Mouse (Mus musculus) lung, postnatal 25 days (tissue): ENCODE measurements at regions not wholly inside any gene's neighbourhood (a gene's known extent, or its start where the extent isn't known, plus 50 kb on each side); places are given as distances from the start of the nearest gene placed in this dataset.
A peak's percentile ranks its signal among the peaks of the same experiment; 100 is the strongest.

Experiments used
- DNase-seq: peaks from one replicate; pipeline ENCODE4 v3.0.0; 2022; ENCODE audit warnings: low spot score

DNA sequence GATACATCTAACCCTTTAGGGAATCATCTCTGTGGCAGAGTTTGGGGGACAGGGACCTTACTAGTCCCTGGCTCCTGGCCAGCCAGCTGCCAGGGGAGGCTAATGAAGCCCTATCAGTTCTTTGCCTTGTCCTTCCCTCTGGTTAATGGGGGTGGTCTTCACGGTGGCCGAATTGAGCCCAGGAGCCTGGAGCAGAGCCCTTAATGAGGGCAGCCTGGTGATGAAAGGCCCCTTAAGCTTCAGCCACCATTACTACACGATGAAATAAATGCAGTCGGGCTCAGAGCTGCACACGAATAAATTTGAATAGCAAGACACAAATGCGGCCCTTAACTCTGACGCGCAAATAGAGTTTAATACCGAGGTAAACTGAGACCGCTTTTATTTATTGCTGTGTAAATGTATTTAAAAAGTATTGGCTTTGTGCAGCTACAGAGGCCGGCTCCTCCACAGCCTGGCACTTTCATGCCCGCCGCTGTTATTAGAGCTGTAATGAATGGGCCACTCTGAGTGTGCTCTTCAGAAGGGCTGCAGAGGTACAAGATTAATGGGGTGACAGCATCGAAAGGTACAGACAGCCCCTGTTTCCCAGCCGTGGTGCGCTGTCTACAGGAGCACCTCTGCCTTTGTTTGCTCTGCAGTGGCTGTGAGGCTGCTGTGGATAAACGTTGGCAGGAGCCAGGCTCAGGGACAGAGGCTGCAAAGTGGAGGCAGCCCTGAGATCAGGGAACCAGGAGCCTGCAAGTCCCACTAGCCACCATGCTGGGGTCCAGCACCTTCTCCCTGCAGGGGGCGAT, 335.2 kb upstream of the Zmiz1 start:
- no peak for DNase-seq

DNA sequence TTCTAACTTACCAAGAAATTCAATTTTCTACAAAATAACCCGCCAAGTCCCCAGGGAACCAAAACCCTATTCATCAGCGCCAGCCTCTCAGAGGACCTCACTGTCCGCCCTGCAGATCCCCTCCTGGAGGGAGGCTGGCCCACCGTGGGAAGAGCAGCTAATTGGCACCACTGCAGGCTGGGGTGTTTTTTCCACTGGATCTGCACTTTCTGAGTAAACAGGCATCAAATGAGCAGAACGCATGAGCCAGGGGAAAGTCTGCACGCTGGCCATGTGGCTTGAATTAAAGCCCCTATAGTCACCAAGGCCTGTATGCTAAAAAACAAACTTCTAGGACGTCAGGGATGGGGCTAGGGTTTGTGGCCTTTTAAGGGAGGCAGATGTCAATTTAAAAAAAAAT, 332.4 kb upstream of the Zmiz1 start:
- DNase-seq, result no peak

DNA sequence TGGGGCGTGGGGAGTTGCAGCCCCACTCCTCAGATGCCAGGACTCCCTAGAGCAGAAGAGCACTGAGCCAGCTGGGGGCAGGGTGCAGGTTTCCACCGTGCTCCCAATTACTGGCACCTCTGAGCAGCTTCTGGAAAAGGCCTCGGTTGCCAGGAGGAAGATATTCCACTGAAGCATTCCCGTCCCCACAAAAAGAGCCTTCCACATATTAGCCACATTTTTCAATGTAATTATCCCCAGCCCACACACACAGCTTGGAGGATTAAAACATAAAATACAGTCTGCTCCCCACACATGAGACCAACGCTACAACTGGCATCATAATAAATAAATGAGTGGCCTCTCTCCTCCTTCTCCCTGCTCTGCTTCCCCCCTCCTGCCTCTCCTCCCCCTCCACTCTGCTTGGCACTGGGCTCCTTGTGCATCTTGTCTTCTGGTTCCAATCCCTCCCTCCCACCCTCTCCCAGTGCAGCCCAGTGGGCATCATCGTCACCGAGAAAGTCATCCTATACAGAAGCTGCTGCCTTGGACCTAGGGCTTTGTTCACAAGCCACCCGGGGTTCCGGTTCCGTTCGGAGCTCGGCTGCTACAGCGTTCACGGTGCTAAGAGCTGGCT, 331.3 kb upstream of the Zmiz1 start:
- no peak for DNase-seq

DNA sequence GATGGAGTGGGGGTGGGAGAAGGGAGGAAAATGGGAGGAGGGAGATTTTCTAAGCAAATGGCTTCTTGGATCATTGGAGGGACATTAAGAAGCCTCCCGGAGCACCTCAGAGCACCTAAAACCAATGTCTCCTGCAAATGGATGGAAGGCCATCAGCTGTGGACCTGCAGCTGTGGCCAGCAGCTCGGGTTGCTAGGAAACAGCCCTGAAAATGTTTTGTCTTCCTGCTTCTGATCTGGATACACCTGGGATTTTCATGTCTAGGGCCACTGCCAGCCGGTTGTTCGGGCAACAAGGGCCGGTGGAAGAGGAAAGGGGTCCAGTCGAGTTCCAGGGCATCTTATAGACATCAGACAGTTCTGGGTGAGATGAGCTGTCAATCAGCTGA, 330.8 kb upstream of the Zmiz1 start:
- DNase-seq, result no peak

DNA sequence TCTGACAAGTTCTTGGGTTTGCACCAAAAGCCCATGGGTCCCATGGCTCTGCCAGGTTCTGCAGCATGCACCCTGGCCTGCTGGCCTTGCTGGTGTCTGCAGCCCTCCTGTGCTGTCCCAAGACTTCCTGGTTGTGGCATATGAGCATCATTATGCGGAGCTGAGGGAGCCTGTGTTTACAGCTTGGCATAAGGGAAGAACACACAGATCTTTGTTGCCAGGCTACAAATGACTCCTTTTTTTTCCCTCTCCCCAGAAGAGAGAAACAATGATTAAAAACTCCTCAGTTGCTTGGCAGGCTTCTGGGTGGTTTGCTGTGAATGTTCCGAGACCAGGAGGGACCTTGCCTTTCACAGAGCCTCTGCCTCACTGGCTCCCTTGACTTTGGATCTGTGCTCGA, 323.6 kb upstream of the Zmiz1 start:
- DNase-seq, result no peak

DNA sequence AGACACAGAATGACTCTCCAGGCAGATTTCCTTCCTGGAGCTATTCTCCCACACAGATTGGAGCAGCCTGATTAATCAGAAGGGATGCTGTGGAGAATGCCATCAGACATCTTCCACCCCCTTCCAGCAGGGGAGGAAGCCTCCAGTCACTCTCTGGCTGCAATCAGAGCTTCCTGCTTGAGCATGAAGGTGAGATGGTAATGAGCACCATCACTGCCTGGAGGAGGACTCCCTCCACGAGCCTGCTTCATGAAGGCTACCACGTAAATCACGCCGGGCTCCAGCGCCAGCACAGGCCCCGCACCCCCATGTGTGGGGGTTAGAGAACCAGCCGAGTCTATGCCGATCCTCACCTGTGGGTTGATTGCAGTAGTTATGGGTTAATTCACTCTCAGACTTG, 321.7 kb upstream of the Zmiz1 start:
- no peak for DNase-seq

DNA sequence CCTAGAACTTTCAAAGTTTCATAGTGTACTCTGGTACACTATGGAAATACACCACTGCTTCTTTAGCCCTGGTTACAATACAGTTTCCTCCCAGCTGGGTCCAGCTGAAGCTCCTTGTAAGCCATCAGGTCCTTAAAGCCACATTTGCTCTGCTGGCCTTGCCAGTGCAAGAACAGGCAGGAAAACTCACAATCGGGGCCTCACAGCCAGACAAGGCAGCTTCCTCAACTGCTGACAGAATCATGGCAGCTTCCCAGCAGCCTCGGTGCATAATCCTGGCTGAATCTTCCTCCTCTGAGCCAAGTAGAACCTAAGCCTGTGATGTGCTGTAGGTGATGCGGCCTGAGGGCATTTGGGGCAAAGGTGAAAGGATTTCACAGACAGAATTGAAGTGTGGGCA, 320.5 kb upstream of the Zmiz1 start:
- DNase-seq, result peak; percentile 49

DNA sequence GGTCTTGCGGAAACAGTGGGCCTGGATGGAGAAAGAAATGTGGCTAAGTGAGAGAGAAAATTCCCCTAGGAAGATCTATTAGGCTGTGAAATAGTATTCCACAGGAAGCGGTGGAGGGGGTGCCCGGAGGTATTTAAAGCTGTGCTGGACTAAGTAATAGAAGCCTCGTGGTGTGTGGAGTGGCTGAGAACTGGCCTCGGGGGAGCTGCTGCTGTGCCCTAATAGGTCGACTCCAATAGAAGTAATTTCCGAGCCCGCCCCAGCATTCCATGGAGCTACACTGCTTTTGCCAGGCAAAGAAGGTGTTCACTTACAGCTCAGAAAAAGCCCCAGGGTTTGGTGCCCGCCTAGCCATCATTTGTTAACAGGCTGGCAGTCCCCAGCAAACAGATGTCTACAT, 317.1 kb upstream of the Zmiz1 start:
- no peak for DNase-seq

DNA sequence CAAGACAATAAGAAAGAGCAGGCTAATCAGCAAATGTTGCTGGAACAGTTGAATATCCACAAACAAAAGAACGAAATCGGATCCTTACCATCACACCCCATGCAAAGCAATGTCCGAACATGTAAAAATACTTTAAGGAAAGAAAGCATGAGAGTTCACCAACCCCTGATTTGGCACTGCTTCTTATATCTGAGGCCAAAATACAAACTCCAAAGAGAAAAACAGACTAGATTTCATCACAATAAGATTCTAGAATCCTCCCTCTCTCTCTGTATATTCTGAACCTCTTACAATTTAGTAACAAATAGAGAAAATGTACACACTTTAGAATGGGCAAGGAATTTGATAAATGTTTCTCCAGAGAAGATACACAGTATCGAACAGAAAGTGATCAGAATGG, 315.9 kb upstream of the Zmiz1 start:
- no peak for DNase-seq

DNA sequence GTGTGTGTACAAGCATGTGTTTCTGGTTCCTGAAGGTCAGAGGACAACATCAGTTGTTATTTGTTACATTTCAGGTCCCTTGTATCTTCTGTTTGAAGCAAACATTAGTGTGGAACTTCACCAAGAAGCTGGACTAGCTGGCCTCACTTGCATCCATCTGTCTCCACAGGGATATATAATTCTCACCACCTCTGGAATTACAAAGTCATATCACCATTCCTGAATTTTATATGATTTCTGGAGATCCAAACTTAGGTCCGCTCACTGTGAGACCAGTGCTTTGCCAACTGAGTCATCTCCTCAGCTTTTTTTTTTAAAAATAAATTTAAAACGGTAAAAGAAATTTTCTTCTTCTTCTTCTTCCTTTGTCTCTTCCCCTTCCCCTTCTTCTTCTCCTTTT, 311.3 kb upstream of the Zmiz1 start:
- no peak for DNase-seq

DNA sequence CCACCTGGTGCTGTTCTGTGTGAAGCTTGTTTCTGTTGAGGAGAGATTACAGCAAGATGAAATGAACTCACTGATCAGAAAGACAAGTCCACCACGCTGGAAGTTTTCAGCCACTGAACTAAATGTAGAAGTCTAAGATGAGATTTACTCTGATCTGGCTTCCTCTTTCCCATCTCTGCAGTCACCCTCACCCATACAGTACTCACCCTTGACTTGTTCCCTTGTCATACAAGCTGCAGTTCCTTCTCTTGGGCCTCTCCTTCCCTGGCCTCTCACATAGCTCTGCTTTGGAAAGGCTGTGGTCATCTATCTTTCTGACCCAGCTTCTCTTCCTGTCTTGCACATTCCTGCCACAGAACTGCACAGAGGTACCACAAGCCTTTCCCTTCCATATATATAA, 308.0 kb upstream of the Zmiz1 start:
- no peak for DNase-seq

DNA sequence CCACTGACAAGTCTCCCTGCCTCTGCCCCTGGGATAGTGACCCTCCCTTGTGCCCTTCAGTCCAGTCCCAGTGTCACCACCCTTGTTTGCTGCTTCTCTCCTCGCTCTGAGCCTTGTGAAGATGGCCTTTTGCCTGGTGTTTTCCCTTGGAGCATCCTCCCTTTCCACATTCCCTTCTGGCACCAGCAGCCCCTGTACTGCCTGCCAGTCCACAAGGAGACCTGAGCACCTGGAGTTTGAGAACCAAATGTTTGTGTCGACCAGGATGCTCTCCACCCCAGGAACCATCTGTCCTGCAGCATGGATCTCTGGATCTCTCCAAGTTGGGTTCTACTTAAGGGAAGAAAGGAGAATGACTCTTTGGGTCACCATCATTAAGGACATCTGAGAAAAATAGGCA, 307.5 kb upstream of the Zmiz1 start:
- DNase-seq, result no peak

DNA sequence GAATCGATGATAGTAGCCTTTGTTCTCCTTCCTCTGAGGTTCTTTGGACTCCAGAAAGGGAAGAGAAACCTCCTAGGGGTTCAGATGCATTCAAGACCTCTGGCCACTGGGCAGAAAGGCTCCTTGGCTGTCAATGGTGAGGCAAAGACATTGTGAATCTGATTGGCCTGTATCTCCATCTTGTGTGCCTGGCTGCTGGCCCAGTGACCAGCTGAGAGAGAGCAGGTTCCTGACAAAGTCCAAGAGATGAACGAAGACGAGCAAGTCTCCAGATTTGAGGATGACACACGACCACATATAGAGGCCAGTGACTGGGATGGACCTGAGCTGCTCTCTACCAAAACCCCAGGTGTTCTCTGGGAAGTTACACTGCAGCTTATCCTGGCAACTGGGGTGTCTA, 305.4 kb upstream of the Zmiz1 start:
- DNase-seq, result no peak

DNA sequence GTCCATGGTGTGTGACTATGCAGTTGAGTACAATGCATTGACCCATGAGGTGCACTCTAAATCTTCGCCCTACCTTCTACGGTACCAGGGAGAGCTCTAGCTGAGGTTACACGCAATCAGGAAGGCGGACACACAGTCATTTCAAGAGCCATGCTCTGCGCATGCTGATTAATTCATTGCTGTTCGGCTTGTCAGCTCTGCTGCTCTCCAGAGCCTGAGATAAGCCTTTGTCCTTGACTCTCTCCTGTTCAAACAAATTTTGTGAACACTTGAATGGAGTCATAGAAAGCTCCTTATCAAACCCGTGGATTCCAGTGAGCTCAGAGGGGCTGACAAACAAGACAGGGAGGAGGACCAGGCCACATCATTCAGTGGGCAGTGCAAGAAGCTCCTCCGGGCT, 304.8 kb upstream of the Zmiz1 start:
- no peak for DNase-seq

DNA sequence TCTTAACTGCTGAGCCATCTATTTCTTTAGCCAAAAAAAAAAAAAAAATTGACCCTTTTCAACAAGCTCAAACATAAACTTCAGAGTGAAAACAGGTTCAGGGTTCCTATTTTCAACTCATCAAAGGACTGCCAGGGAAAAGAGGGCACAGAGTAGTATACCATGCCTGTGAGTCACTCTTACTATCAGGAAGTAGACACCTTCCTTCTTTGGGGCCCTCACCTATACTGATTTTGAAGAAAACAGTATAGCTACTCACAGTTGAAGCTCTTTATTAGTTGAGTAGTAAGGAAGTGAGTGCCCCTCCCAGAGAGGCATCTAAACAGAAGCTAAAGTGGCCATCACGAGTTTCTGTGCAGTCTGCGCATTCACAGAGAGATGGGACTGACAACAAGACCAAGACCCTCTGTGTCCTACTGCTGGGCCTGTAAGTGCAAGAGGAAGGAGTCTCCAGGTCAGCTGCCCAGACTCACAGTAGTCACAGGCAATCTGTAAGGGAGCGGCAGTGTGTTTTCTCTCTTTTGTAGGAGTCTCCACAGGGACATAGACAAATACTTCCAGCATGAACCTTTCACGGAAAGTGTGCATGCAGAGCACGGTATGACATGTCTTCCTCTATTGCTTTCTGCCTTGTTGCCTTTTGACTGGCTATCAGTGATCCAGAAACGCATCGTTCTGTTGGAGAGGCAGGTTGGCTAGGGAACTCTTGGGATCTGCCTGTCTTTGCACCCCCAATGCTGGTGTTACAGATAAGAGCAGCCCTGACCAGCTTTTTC, 303.8 kb upstream of the Zmiz1 start:
- DNase-seq, result no peak

DNA sequence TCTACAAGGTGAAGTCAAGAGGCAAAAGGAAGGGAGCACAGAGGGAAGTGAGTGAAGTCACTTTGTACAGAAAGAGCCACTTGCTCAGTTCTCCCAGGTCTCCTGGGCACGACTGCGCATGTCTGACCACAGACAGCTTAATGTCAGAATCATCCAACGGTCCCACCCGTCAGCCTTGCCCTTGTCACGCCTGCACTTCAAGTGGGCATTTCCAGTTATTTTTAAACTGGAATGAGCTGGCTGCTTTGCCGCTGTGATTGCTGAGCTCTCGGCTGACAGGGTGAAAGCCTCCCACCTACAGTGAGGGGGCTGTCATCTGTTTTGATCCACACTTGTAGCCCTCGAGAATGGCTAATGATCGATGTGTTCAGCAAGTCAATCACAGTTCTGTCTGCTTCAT, 302.8 kb upstream of the Zmiz1 start:
- no peak for DNase-seq

DNA sequence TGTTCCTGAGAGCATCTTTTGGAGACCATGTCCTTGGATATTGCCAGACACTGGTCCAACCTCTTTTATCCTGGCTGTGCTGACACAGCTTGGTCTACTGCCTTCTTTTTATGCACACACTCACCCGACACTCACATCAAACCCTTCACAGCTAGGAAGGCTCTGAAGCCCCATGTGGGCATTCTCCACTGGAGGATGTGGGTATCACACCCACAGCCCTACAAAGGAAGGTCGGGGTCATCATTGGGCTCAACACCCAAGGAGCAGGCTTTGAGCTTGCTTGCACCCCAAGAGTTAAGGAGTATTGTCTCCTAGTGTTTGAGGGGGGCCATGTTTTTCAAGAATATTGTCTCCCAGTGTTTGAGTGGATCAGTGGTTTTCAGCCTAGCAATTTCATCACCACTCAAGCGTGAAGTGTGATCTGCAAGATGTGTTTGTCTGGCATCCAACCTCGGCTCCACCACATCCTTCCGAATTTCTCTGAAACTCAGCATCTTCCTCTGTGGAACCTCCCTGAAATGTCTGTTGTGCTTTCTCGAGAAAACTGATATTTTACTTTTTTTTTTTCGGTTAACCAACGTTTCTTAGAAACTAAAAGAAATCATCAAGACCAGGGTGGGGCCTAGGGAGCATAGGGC, 297.2 kb upstream of the Zmiz1 start:
- no peak for DNase-seq

DNA sequence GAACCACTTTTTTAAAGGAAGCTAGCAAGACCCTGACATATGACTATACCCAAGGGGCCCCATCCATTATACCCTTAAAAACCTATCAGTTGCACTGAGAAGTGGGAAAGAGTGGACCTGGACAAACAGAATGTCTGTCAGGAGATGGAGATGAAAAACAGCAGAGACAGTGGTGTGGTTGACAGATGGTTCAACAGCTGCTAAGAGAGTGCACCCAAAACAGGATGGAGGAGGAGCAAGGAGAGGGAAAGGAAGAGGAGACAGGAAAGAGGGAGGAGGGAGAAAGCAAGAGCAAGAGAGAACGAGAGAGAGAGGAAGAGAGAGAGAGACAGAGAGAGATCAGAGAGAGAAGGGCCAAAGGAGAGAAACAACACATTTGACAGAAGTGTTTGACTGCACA, 292.8 kb upstream of the Zmiz1 start:
- DNase-seq, result no peak

DNA sequence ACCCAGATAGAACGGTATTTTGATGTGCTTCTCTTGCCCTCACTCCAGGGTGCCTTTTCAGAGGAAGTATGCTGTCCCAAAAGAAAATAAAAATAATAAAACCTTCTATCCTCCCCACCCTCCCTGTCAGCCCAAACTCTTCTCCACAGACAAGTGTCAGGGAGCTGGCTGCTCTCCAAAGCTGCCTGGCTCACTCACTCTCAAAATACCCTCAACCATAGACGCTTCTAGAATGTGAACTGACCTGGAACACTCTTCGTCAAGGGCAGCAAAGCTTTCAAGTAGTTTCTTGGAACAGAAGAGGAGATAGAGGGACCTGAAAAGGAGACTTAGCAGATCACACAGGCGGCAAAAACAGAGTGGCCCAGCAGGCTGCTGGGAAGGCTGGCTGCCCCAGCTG, 291.4 kb upstream of the Zmiz1 start:
- DNase-seq, result peak; percentile 9

DNA sequence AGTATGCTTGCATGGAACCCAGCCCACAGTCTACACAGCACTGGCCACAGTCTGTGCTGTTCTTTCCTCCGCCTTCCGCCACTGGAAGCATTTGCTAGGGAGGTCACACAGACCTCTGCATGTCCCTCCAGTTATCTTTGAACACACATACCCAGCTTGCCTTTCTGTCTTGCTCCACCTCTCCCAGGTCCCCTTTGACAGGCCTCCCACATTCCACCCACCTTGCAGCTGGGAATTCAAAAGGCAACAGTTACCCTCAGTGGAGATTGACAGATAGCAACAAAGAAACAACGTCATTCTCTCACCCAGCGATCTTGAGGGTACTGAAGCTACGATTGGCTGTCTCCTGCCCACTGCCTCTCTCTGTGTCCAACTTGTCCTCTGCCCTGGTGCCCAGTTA, 290.7 kb upstream of the Zmiz1 start:
- DNase-seq, result no peak

DNA sequence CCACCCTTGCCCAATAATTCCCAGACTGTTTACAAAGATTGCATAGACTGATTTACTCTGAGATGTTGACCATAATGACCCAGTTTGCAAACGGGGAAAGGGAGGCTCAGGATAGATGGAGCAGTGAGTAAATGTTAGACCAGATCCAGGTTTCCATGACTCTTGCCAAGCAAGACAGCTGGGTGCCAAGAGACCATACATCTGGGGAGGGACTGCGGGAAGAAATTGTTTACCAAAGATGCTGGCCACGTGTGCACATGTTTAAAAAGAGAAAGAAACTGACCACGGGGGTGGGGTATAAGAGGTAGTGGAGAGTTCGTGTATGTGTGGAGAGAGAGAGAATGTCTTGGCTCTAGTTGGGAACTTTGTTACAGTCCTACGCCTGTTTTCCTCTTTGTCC, 285.7 kb upstream of the Zmiz1 start:
- DNase-seq, result no peak

DNA sequence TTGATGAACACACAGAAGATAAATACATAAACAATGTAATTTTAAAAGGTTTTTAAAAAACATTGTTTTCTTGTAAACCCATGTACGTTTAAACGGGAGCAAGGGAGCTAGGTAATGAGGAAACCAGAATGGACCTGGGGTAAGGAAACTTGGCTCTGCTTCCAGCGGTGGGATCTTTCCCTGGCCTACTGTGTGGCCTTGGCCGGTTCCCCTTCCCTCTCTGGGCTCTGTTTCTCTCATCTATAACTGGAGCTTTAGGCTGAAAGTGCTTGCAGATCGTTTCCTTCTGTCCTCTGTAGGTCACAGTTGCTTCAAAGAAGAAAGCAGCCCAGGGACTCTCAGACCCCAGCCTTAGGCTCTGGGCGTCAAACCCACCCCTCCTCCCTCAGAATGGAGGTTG, 285.1 kb upstream of the Zmiz1 start:
- no peak for DNase-seq

DNA sequence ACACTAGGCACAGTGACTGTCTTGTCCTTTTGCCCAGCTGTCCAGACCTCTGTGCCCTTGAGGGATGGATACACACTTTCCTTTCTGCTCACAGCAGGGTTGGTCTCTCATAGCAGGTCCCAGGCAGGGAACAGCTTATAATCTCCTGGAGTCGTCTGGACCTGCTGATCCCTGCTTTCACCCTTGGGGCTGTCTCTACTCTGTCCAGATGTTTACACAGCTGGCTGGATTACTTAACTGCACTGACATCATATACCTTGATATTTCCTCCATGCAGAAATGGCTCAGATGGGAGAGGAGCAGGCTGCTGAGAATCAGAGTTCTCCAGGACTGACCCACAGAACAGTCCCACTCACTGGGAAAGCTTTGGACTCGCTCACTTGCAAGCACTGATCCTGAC, 284.6 kb upstream of the Zmiz1 start:
- no peak for DNase-seq
